Mouse (Mus musculus) myocyte (in vitro differentiated cells): ENCODE measurements around the gene Rpl10a. TPM values are rescaled to one million over a fixed set of nuclear protein-coding genes. Genes with fewer than 3 reads are reported as not detected.
A peak's percentile ranks its signal among the peaks of the same experiment; 100 is the strongest.

Source experiments
- H3K27me3 ChIP-seq: one replicate; pipeline ENCODE4 v1.6.1; 2011; ENCODE audit not compliant: control insufficient read depth, insufficient read depth, insufficient read length
- H3K36me3 ChIP-seq: one replicate; pipeline ENCODE4 v1.6.1; 2011; ENCODE audit not compliant: control insufficient read depth, insufficient read depth
- H3K4me2 ChIP-seq: one replicate; pipeline ENCODE4 v1.6.1; 2011; ENCODE audit warnings: low read depth, control low read depth
- H3K4me3 ChIP-seq: one replicate; pipeline ENCODE4 v1.5.1; 2011; ENCODE audit warnings: mild to moderate bottlenecking, control low read depth, moderate library complexity
- H3K79me2 ChIP-seq: one replicate; pipeline ENCODE4 v1.6.1; 2011; ENCODE audit not compliant: control insufficient read depth, insufficient read depth
- H3ac ChIP-seq: one replicate; pipeline ENCODE4 v1.6.1; 2011; ENCODE audit not compliant: control insufficient read depth, insufficient read length
- CEBPB ChIP-seq: IDR thresholded peaks from 2 replicates; pipeline ENCODE4 v1.6.1; 2011; ENCODE audit warnings: mild to moderate bottlenecking, moderate library complexity; ENCODE audit not compliant: poor library complexity, insufficient read depth, severe bottlenecking
- E2F4 ChIP-seq: IDR thresholded peaks from one replicate; pipeline ENCODE4 v1.6.1; 2011; ENCODE audit warnings: mild to moderate bottlenecking, control low read depth, moderate library complexity; ENCODE audit not compliant: insufficient read depth
- MAX ChIP-seq: IDR thresholded peaks from one replicate; pipeline ENCODE4 v1.6.1; 2011; ENCODE audit warnings: low read depth, mild to moderate bottlenecking, control low read depth
- MYOD1 ChIP-seq, 3 experiments: IDR thresholded peaks; one replicate each; pipeline ENCODE4 v1.6.1; 2011; ENCODE audit warnings: control low read depth in 2 of 3, low read depth in 2 of 3, mild to moderate bottlenecking in 2 of 3, moderate library complexity in 1 of 3; ENCODE audit not compliant: insufficient read length in 2 of 3, control insufficient read depth in 1 of 3
- MYOG ChIP-seq, 3 experiments: IDR thresholded peaks; one replicate each; pipeline ENCODE4 v1.6.1; 2011; ENCODE audit warnings: control low read depth in 2 of 3, low read depth in 2 of 3, mild to moderate bottlenecking in 2 of 3; ENCODE audit not compliant: insufficient read length in 2 of 3, control insufficient read depth in 1 of 3, insufficient read depth in 1 of 3
- POLR2A ChIP-seq: IDR thresholded peaks from one replicate; pipeline ENCODE4 v1.6.1; 2011; ENCODE audit warnings: low read depth, mild to moderate bottlenecking, control low read depth, moderate library complexity; ENCODE audit not compliant: insufficient read length
- POLR2AphosphoS2 ChIP-seq: IDR thresholded peaks from one replicate; pipeline ENCODE4 v1.6.1; 2011; ENCODE audit warnings: low read depth, control low read depth; ENCODE audit not compliant: insufficient read length
- REST ChIP-seq: IDR thresholded peaks from one replicate; pipeline ENCODE4 v1.6.1; 2011; ENCODE audit warnings: mild to moderate bottlenecking, control low read depth, moderate library complexity; ENCODE audit not compliant: insufficient read depth, insufficient read length
- SRF ChIP-seq: IDR thresholded peaks from one replicate; pipeline ENCODE4 v1.6.1; 2011; ENCODE audit warnings: low read depth; ENCODE audit not compliant: control insufficient read depth, insufficient read length
- TCF12 ChIP-seq: IDR thresholded peaks from one replicate; pipeline ENCODE4 v1.6.1; 2011; ENCODE audit warnings: mild to moderate bottlenecking, control low read depth; ENCODE audit not compliant: poor library complexity, insufficient read depth, severe bottlenecking
- TCF3 ChIP-seq: IDR thresholded peaks from one replicate; pipeline ENCODE4 v1.6.1; 2011; ENCODE audit warnings: low read depth, control low read depth; ENCODE audit not compliant: insufficient read length
- USF1 ChIP-seq: IDR thresholded peaks from one replicate; pipeline ENCODE4 v1.6.1; 2011; ENCODE audit warnings: low read depth, mild to moderate bottlenecking, control low read depth, moderate library complexity
- polyA plus RNA-seq: library from polyadenylated mRNA; unstranded; fragments of >200 nt; fragmentation: generic; extraction: Trizol; gene quantifications from one replicate; pipeline ENCODE4 v1.2.1, GENCODE M21; 2012; ENCODE audit warnings: missing spikeins

The Rpl10a gene
- polyA plus RNA-seq, 1 experiment = 2,984 TPM

GRCm38 (mm10) chr17:28313212-28313879 is 14.9 kb upstream of the Rpl10a start, which contains the start of gene Fance:
Fance (plus strand) TSS chr17:28313519.
- Histone ChIP-seq H3K36me3 (no peaks in the 10 kb centered on the region), H3K27me3 (no peaks in the 10 kb centered on the region), H3K4me2 (peak within 1 kb of the TSS; percentile 78), H3K4me3 (peak within 1 kb of the TSS; percentile 38), H3ac (peak within 1 kb of the TSS; percentile 62), H3K79me2 (peaks cover 15% of the 10 kb centered on the region)
- TF ChIP-seq POLR2AphosphoS2 (peak; percentile 90), USF1 (no peak), REST (no peak), MAX (no peak), E2F4 (no peak), POLR2A (peak; percentile 93)

GRCm38 (mm10) chr17:28313880-28314225 is 14.4 kb upstream of the Rpl10a start:
- Histone ChIP-seq H3K4me3 (peak overlapping the region; percentile 38), H3K36me3 (no peaks in the 10 kb centered on the region), H3K4me2 (peak overlapping the region; percentile 78), H3ac (peak overlapping the region; percentile 62), H3K27me3 (no peaks in the 10 kb centered on the region), H3K79me2 (peaks cover 15% of the 10 kb centered on the region)
- TF ChIP-seq POLR2A (no peak), TCF3 (no peak), USF1 (no peak)

GRCm38 (mm10) chr17:28315611-28316160 is 12.6 kb upstream of the Rpl10a start:
- Histone ChIP-seq H3K79me2 (peaks cover 15% of the 10 kb centered on the region), H3K27me3 (no peaks in the 10 kb centered on the region), H3K4me3 (no peak overlapping the region), H3ac (no peak overlapping the region), H3K4me2 (no peak overlapping the region), H3K36me3 (no peaks in the 10 kb centered on the region)
- no peak for TF ChIP-seq CEBPB

- H3K4me2 ChIP-seq = no peak overlapping the region
- peaks cover 15% of the 10 kb centered on the region for H3K79me2 ChIP-seq
- no peaks in the 10 kb centered on the region for H3K27me3 ChIP-seq
- no peak overlapping the region for H3ac ChIP-seq
- no peak overlapping the region for H3K4me3 ChIP-seq
- TF ChIP-seq TCF12 (no peak), SRF (no peak), CEBPB (no peak), USF1 (no peak), TCF3 (no peak), MAX (no peak), REST (no peak), E2F4 (no peak), MYOG (IDR thresholded peaks at IDR 0.05; ENCODE audit: control insufficient read depth in 1 of 3, insufficient read depth in 1 of 3, insufficient read length in 2 of 3, low read depth in 2 of 3) (no peak), POLR2A (no peak), MYOD1 (IDR thresholded peaks at IDR 0.05; ENCODE audit: control insufficient read depth in 1 of 3, insufficient read length in 2 of 3, low read depth in 2 of 3) (no peak), POLR2AphosphoS2 (no peak)
- no peaks in the 10 kb centered on the region for H3K36me3 ChIP-seq
Measured at GRCm38 (mm10) chr17:28316476-28316875, 11.8 kb upstream of the Rpl10a start.

- H3K79me2 ChIP-seq = peaks cover 15% of the 10 kb centered on the region
- H3K36me3 ChIP-seq = no peaks in the 10 kb centered on the region
- no peak overlapping the region for H3K4me2 ChIP-seq
- no peak for TF ChIP-seq CEBPB
- no peak for TF ChIP-seq MAX
- TF ChIP-seq POLR2A = no peak
- TF ChIP-seq USF1 = no peak
- TF ChIP-seq TCF12 = no peak
- no peak for TF ChIP-seq POLR2AphosphoS2
- TF ChIP-seq SRF = no peak
- no peak for TF ChIP-seq E2F4
- no peak for TF ChIP-seq REST
- no peak for TF ChIP-seq MYOG (IDR thresholded peaks at IDR 0.05; ENCODE audit: control insufficient read depth in 1 of 3, insufficient read depth in 1 of 3, insufficient read length in 2 of 3, low read depth in 2 of 3)
- TF ChIP-seq MYOD1 (IDR thresholded peaks at IDR 0.05; ENCODE audit: control insufficient read depth in 1 of 3, insufficient read length in 2 of 3, low read depth in 2 of 3) = no peak
- TF ChIP-seq TCF3 = no peak
- no peak overlapping the region for H3K4me3 ChIP-seq
- H3ac ChIP-seq = no peak overlapping the region
- no peaks in the 10 kb centered on the region for H3K27me3 ChIP-seq
Measured at GRCm38 (mm10) chr17:28317091-28317490, 11.2 kb upstream of the Rpl10a start.
